Mouse (Mus musculus) bone marrow, adult 2 months (tissue): ENCODE results near the gene Ndufa9. TPM values are rescaled to one million over a fixed set of nuclear protein-coding genes. Genes with fewer than 3 reads are reported as not detected.
A peak's percentile ranks its signal among the peaks of the same experiment; 100 is the strongest.

Source experiments
- H3K27ac ChIP-seq: fragments of 200-500 bp; 2 replicates; pipeline ENCODE4 v1.5.1; 2012; ENCODE audit warnings: low read depth, mild to moderate bottlenecking, control low read depth, inconsistent platforms, low read length; ENCODE audit not compliant: control insufficient read depth, poor library complexity, insufficient read depth
- H3K4me1 ChIP-seq: fragments of 200-500 bp; 2 replicates; pipeline ENCODE4 v1.6.1; 2011; ENCODE audit warnings: low read length; ENCODE audit not compliant: control insufficient read depth, insufficient read depth
- H3K4me3 ChIP-seq: fragments of 200-500 bp; replicated peaks from 2 replicates; pipeline ENCODE3; 2011; ENCODE audit warnings: mild to moderate bottlenecking, low read depth, low read length, control low read depth; ENCODE audit not compliant: control insufficient read depth
- CTCF ChIP-seq: fragments of 200-500 bp; IDR thresholded peaks from 2 replicates; pipeline ENCODE4 v1.5.1; 2011; ENCODE audit warnings: low read length, control low read depth; ENCODE audit not compliant: control insufficient read depth, insufficient read depth
- POLR2A ChIP-seq: fragments of 200-500 bp; IDR thresholded peaks from 2 replicates; pipeline ENCODE4 v1.6.1; 2011; ENCODE audit warnings: low read depth, mild to moderate bottlenecking, control low read depth, low read length, borderline replicate concordance; ENCODE audit not compliant: control insufficient read depth
- whole genome bisulfite sequencing: fragments of 180-500 bp; shearing (Covaris S2); methylation state at CpG from one replicate; pipeline ENCODE4 v1.1.7; 2018; 5-methylcytosine and 5-hydroxymethylcytosine counted together
- polyA plus RNA-seq: library from polyadenylated mRNA; stranded (reverse); fragments of >200 nt; gene quantifications from 2 replicates; pipeline ENCODE4 v1.2.4, GENCODE M21; 2011; ENCODE audit warnings: low replicate concordance; ENCODE audit not compliant: missing spikeins, insufficient read depth, insufficient read length

Gene Ndufa9
- polyA plus RNA-seq = 26.1 and 39.4 TPM in 2 replicates

DNA sequence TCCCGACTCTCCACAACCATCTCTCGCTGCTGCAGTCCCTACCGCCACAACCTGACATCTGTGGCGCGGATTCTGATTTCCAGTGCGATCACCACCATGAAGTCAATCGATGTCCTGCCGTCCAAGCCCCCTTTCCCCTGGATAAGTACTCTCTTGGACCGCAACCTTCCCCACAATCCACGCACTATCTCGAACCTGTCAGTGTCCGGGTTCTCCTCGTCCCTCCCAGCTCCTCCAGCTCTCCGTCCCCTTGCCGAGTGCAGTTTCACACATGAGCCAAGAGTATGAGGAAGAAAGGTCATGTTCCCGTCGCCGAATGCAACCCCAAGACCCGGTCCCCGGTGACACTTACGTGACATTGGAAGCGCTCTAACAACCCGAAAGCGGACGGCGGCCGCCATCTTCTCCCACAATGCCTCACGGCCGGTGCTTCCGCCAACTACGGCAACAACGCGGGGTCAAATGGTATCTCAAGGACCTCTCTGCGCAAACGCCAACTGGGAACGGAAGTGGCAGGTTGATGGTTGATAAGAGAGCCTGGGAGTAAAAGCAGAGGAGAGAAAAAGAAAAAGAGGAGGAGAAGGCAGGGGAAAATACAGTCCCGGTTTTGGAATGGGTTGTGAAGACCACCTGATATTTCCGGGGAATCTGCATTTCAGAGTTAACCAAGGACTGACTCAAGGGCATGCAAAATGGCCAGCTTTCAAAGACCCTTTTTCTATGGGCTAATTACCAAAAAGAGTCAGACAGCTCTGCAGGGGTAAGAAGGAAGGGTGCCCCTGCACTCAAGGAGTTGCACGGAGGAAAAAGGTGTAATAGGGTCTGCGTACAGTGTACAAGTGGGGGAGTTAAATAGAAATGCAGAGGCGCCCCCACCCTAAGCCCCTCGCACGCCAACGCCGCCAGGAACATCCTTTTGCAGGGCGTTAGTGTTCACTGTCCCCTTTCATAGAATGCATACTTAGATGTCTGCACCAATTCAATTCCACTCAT is at the start of gene Ndufa9:
TSS of gene Ndufa9 (minus strand) at position 425 of the 993 bp plus-strand sequence.
- peak within 1 kb of the TSS; percentile 85 for H3K4me3 ChIP-seq
- no peak within 1 kb of the TSS; the same call in 1 of the 2 replicates for H3K27ac ChIP-seq
- 9% methylated on average over 46 of the region's 46 CpGs for WGBS
- no peaks in the 10 kb centered on the region for H3K4me1 ChIP-seq
- TF ChIP-seq POLR2A (peak; percentile 88), CTCF (peak; percentile 14; the same call in 1 of the 2 replicates)

DNA sequence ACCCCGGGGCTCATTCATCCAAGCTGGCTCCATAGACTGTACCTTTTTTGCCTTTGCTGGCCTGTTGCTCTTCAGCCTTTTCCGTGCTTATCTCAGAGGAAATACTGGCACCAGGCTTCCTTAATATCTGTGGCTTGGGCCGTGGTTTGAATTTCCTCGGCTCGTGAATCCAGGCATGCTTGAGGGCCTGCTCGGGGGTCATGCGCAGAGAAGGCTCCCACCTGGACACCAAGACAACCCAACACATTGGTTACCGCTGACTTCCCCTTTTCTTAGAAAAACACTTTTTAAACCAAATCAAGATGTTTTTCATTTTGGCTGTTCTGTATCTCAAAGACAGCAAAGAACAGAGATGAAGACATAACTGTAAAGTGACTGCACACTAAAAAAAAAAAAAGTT is 28.2 kb upstream of the Ndufa9 start:
- 2% methylated on average over 8 of the region's 8 CpGs for WGBS
- Histone ChIP-seq H3K4me3 (no peak overlapping the region), H3K27ac (no peak overlapping the region), H3K4me1 (no peaks in the 10 kb centered on the region)
- TF ChIP-seq POLR2A = no peak

DNA sequence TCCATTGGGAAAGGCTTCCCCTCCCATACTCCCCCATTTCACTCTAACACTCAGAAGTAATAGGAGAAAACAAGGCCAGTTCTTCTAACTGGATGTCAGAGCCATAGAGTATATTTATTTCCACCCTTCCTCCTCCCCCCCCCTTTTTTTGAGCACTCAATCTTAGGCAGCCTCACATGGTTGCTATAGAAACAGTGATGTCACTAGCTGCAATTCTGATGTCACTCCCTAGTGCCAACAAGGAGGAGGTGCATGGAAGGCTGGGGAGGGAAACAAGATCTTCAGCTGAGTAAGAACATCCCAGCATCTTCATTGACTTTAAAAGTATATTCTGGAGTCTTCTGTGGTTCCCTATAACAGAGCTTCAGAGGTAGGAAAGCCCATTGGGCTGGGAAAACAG is 3.9 kb upstream of the Ndufa9 start, which contains the start of gene Akap3:
TSS of gene Akap3 (plus strand) at position 218 of the 400 bp plus-strand sequence.
- Histone ChIP-seq H3K4me3 (no peak within 1 kb of the TSS), H3K27ac (no peak within 1 kb of the TSS), H3K4me1 (no peaks in the 10 kb centered on the region)
- TF ChIP-seq CTCF (no peak), POLR2A (no peak)

DNA sequence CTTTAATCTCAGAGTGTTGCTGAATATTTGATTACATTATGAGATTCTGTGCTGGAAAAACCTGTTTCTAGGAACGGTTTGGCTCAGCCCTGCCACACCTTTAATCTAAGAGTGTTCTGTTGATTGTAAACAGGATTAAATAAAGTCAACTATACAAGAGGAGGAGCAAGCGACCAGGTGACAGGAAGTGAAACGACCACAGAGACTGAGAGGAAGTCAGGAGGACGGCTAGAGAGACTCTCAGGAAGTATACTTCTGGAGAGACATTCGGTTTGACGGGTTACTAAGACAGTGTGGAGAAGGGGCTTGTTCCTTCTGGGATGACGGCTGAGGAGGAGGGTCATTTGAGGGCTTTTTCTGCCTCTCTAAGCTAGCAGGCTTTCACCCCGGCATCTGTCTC is 12.3 kb downstream of the Ndufa9 start:
- Histone ChIP-seq H3K27ac (no peak overlapping the region), H3K4me1 (no peaks in the 10 kb centered on the region), H3K4me3 (no peak overlapping the region)
- no peak for TF ChIP-seq POLR2A
- no peak for TF ChIP-seq CTCF
- WGBS = 43% methylated on average over 8 of the region's 8 CpGs

DNA sequence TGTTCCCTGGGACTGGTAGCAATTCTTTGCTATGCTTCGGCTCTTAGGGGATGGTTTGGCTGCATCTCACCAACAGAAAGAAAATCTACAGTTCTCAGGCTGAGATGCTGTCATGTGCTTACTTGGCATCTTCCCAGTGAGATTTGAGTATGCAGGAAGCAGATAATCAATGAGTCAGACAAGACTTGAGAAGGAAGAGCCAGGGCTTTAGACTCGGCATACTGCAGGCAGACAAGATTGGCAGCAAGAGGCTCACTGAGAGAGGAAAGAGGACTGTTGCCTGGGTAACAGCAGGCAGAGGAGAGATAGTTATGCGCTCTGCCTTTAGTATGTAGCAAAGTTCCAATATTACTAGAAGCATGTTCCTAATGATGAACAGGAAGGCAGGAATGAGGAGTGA is 25.8 kb downstream of the Ndufa9 start:
- H3K27ac ChIP-seq = no peak overlapping the region
- H3K4me1 ChIP-seq = no peaks in the 10 kb centered on the region
- TF ChIP-seq CTCF (no peak), POLR2A (no peak)
- H3K4me3 ChIP-seq = no peak overlapping the region
- WGBS = 76% methylated on average over 3 of the region's 3 CpGs

DNA sequence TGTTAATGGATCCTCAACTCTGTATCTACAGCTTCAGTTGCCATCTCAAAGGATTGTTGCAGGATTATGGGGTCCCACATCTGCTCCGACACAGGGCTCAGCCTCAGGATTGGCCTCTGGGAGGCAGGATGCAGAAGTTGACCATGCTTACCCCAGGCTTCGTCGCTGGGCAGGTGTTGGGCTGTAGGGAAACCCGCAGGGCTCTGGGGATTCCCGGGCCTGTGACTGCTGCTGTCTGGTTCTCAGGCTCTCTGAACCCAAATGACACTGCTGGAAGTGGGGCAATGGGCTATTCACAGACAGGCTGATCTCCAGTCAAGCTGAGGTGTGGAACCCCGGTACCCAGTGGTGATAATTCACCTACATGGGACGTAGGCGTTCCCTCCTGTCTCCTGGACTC is 32.6 kb downstream of the Ndufa9 start:
- 86% methylated on average over 8 of the region's 8 CpGs for WGBS
- no peak for TF ChIP-seq CTCF
- TF ChIP-seq POLR2A = no peak

DNA sequence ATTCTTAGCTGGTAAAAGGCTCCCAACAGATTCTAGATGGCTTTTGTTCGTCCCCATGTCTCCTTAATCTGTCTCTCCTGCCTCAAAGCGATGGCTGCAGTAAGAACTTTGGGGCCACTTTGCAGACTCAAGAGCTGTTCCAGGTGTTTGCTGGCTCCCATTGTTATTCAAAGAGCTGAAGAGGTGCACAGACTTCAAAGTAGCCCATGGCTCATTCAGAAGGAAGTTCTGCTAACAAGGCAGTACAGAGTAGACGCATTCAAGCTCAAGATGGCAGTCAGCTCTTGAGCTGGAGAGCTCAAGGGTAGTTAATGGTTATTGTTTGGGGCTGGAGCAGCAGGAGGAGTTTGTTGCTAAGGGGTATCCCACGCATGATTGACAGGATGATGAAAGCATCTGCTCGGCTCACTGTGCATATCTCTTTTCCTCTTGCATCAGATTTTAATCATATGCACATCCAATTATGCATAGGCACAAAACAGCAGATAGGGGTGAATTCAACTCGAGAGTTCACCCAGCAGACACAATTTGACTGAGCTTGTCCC is 33.7 kb downstream of the Ndufa9 start:
- 67% methylated on average over 6 of the region's 6 CpGs for WGBS
- H3K4me1 ChIP-seq = no peaks in the 10 kb centered on the region
- TF ChIP-seq CTCF (no peak), POLR2A (no peak)
- H3K4me3 ChIP-seq = no peak overlapping the region
- no peak overlapping the region for H3K27ac ChIP-seq

More for the DNA sequence above, 32.6 kb downstream of the Ndufa9 start:
- H3K4me3 ChIP-seq = no peak overlapping the region
- H3K27ac ChIP-seq = no peak overlapping the region
- no peaks in the 10 kb centered on the region for H3K4me1 ChIP-seq

DNA sequence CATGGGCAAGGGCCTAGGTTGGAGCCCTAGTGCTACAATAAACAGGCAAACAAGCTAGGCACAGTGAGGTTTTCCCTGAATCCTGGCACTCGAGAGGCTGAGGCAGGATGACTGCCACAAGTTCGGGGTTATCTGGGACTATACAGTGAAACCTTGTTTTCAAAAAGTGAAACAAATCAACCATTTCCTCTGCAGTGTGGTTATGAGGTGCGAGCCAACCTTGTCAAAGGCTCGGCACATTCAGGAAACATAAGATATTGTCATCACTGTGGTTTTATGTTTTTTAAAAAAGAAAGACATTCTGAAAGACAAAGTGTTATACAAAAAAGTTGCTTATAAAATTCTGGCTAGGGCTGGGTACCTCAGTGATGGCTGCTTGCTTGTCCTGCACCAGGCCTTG is 37.5 kb downstream of the Ndufa9 start:
- TF ChIP-seq CTCF (no peak), POLR2A (no peak)
- no peak overlapping the region for H3K27ac ChIP-seq
- no peaks in the 10 kb centered on the region for H3K4me1 ChIP-seq
- no peak overlapping the region for H3K4me3 ChIP-seq
- 5% methylated on average over 4 of the region's 4 CpGs for WGBS
